Mouse (Mus musculus): ENCODE measurements at regions not wholly inside any gene's neighbourhood (a gene's known extent, or its start where the extent isn't known, plus 50 kb on each side); places are given as distances from the start of the nearest gene placed in this dataset.
A peak's percentile ranks its signal among the peaks of the same experiment; 100 is the strongest.

DNA sequence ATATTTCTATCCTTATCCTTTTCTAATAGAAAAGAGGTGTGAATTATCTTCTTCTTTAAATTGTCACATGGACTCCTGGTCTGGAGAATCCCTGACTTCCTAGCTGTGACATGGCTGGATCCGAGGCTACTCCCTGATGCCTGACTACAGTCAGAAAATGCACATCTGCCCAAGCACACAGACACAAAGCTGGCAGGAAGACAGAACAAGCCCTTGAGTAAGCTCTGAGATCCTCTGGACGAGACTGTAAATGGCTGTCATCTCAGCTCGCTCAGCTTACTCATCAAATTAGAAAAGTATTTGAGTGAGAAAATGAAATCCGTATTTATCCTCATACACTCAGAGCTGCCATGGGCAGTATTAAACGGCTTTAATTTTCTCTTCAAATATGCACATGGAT is 521.0 kb upstream of the Intu start:
- no peaks in the 10 kb centered on the region for H3K4me1 ChIP-seq
- no peak overlapping the region for H3K27ac ChIP-seq
- no peaks in the 10 kb centered on the region for H3K27me3 ChIP-seq (replicated peaks)
- no peaks in the 10 kb centered on the region for H3K9me3 ChIP-seq
- H3K4me3 ChIP-seq: no peak overlapping the region
- WGBS: 88% methylated on average over 5 of the region's 5 CpGs
- no peaks in the 10 kb centered on the region for H3K36me3 ChIP-seq
- no peak for ATAC-seq (ENCODE audit: low FRiP score, low read depth)
- H3K4me2 ChIP-seq (replicated peaks): no peak overlapping the region
- H3K9ac ChIP-seq: no peak overlapping the region

DNA sequence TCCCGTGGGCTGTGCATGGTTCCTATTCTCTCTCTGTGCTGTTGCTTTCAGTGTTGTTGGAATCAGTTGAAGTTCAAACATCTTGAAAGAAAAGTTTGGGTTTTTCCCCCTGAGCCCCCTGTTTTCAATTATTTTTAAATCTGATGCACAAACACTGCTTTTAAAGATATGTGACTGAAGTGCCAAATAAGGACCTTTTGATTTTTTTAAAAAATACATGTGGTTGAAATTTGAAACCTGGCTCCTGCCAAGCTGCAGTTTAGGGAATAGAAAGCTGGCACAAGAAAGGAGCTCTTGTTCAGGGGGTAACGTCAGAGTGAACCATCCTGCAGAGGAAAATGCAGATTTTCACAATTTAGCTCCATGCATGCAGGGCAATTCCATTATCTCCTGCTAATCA is 509.4 kb upstream of the Intu start:
- ATAC-seq (ENCODE audit: low FRiP score, low read depth): no peak
- 33% methylated on average over 2 of the region's 2 CpGs for WGBS
- H3K36me3 ChIP-seq: no peaks in the 10 kb centered on the region
- no peak overlapping the region for H3K4me3 ChIP-seq
- H3K9ac ChIP-seq: no peak overlapping the region
- no peak overlapping the region for H3K27ac ChIP-seq
- no peaks in the 10 kb centered on the region for H3K27me3 ChIP-seq (replicated peaks)
- no peaks in the 10 kb centered on the region for H3K4me1 ChIP-seq
- no peak overlapping the region for H3K4me2 ChIP-seq (replicated peaks)
- H3K9me3 ChIP-seq: no peaks in the 10 kb centered on the region

DNA sequence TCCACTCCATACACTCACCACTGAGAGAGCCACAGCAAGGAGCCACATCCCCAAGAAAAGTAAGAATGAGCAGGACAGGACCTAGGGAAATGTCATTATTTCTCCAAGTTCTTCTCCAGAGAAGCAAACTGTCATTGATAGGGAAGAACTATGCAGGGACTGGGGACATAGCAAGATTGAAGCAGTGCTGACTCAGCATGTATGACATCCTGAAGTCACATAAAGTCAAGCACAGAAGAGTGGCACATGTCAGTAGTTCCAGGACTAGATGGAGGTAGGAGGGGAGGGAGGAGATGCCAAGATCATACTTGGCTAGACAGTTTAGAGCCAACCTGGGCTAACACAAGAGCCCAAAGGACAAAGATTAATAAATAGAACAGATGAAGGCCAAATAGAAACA is 503.4 kb upstream of the Intu start:
- H3K9me3 ChIP-seq: no peaks in the 10 kb centered on the region
- H3K27me3 ChIP-seq (replicated peaks): no peaks in the 10 kb centered on the region
- H3K9ac ChIP-seq: no peak overlapping the region
- H3K36me3 ChIP-seq: no peaks in the 10 kb centered on the region
- no peak overlapping the region for H3K4me2 ChIP-seq (replicated peaks)
- no peak overlapping the region for H3K4me3 ChIP-seq
- ATAC-seq (ENCODE audit: low FRiP score, low read depth): no peak
- H3K4me1 ChIP-seq: no peaks in the 10 kb centered on the region
- H3K27ac ChIP-seq: no peak overlapping the region

DNA sequence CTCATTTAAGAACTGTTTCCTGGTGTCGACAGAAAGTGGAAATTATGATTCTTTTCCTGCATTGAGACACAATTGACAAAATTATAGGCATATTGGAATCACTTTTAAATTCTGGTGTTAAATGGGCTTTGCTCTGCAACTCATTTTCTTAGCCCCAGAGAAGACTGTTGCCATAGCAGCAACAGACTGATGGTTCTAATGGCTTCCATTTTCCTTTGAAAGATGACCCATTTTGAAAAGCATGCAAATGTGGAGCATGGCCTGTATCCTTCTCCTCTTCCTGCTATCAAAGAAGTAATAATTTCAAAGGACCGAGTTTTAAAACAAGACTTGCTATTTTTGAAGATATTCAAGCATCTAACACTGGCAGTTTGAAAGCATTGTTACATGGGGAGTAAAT is 494.9 kb upstream of the Intu start:
- Histone ChIP-seq H3K9ac (no peak overlapping the region), H3K27me3 (replicated peaks) (no peaks in the 10 kb centered on the region), H3K27ac (no peak overlapping the region), H3K4me1 (no peaks in the 10 kb centered on the region), H3K4me2 (replicated peaks) (no peak overlapping the region), H3K9me3 (no peaks in the 10 kb centered on the region), H3K36me3 (no peaks in the 10 kb centered on the region), H3K4me3 (no peak overlapping the region)
- no peak for ATAC-seq (ENCODE audit: low FRiP score, low read depth)
- WGBS: 70% methylated on average over 2 of the region's 2 CpGs

DNA sequence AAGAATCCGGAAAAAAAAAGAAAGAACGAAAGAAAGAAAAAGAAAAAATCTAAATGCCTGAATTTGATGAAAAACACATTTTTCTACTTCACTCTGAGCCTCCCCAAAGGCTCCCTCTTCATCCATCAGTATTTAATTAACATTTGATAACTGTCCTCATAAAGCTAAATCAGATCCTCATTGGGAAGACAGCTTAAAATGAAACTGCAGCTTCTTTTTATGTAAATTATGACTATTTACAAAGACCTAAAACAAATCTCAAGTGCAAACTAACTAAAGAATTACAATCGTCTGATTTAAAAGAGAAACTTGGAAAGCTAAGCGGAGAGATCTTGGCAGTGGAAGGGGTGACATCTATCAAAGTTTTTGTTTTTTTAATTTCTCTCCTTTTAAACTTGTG is 481.4 kb upstream of the Intu start:
- no peak overlapping the region for H3K4me2 ChIP-seq (replicated peaks)
- no peaks in the 10 kb centered on the region for H3K27me3 ChIP-seq (replicated peaks)
- ATAC-seq (ENCODE audit: low FRiP score, low read depth): no peak
- no peak overlapping the region for H3K4me3 ChIP-seq
- H3K9ac ChIP-seq: no peak overlapping the region
- H3K27ac ChIP-seq: no peak overlapping the region
- H3K36me3 ChIP-seq: no peaks in the 10 kb centered on the region
- H3K9me3 ChIP-seq: no peaks in the 10 kb centered on the region
- no peaks in the 10 kb centered on the region for H3K4me1 ChIP-seq
- 84% methylated on average over 4 of the region's 4 CpGs for WGBS

DNA sequence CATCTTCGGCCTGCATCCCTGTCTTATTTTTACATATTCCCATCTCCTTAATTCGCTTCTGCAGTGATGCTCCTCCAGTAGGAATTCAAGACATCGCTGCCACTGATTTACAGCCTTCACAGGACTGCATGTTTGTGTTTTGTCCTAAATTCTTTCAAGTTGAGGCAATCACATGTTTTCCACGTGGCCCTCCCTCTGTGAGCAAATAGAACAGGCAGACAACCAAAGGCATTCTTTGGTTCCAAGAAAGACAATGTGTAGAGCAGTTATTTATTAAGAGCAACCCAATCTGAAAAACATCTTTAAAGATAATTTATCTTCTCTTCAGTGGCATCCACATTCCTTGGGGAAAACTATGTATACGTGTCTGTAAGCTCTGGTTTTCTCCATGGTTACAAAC is 472.8 kb upstream of the Intu start:
- ATAC-seq (ENCODE audit: low FRiP score, low read depth): no peak
- Histone ChIP-seq H3K4me2 (replicated peaks) (no peak overlapping the region), H3K4me1 (no peaks in the 10 kb centered on the region), H3K9me3 (no peaks in the 10 kb centered on the region), H3K27me3 (replicated peaks) (no peaks in the 10 kb centered on the region), H3K4me3 (no peak overlapping the region), H3K9ac (no peak overlapping the region), H3K36me3 (no peaks in the 10 kb centered on the region), H3K27ac (no peak overlapping the region)
- WGBS: 60% methylated on average over 5 of the region's 5 CpGs

DNA sequence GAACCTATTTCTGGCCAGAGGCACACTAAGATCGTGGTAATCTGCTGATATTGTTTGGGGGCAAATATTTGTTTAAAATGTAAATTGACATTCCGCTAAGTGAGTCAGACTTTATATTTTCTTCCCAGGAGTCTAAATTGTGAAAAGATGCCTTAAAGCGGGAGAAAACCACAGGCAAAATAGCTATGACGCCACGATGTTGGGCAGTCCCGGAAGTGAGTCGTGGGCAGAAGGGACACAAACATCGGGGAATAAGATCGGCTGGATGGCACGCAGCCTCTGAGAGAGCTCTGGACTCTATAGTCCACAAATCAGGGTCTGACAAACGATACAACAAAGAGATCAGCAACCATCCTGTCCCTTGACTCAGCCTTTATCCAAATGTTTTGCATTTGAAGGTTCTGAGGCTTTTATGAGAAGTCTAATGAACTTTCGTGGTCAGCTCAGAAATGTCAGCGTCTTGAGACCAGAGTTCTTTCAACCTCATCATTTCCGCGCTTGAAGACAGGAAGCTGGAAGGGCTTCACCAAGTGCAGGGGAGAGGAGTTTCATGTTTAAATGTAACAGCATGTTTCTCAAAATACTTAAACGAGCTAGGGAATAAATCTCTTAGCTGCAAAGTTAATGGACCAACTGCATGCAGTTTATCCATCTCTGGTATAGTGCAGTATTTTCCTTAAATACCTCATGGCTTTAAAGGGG is 472.2 kb upstream of the Intu start:
- Histone ChIP-seq H3K4me3 (no peak overlapping the region), H3K36me3 (no peaks in the 10 kb centered on the region), H3K27ac (no peak overlapping the region), H3K9ac (no peak overlapping the region), H3K9me3 (no peaks in the 10 kb centered on the region), H3K4me2 (replicated peaks) (0 out of 2 replicates have a peak overlapping the region, but pooled peaks have one; percentile 16), H3K4me1 (no peaks in the 10 kb centered on the region), H3K27me3 (replicated peaks) (no peaks in the 10 kb centered on the region)
- ATAC-seq (ENCODE audit: low FRiP score, low read depth): no peak
- 59% methylated on average over 16 of the region's 16 CpGs for WGBS

DNA sequence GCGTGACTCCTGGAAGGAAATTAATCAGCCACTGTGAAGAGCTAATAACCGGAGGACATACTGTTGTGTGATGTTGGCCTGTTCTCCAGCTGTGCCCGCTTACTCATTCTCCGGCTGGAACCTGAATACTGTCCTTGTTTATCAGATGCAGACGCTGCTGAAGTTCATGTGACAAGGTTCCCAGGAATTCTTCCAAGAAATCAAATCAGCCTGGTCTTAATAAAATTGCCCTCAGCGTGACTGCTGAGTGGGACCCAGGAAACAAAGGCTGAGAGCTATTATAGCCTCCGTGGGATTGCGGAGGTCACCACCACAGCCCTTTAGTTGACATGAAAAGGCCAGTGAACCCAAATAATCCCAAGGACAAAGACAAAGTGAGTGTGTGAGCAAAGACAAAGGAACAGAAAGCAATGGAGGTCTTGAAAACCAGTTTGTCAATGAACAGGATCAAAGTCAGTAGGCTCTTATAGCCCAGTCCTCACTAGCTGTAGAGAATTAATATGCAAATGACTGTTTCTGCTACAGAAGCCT is 460.9 kb upstream of the Intu start:
- ATAC-seq (ENCODE audit: low FRiP score, low read depth): peak; percentile 91
- WGBS: 13% methylated on average over 8 of the region's 8 CpGs
- Histone ChIP-seq H3K4me3 (no peak overlapping the region), H3K4me1 (peaks cover 3% of the 10 kb centered on the region), H3K9ac (no peak overlapping the region), H3K27me3 (replicated peaks) (no peaks in the 10 kb centered on the region), H3K9me3 (no peaks in the 10 kb centered on the region), H3K27ac (no peak overlapping the region), H3K4me2 (replicated peaks) (no peak overlapping the region), H3K36me3 (no peaks in the 10 kb centered on the region)

DNA sequence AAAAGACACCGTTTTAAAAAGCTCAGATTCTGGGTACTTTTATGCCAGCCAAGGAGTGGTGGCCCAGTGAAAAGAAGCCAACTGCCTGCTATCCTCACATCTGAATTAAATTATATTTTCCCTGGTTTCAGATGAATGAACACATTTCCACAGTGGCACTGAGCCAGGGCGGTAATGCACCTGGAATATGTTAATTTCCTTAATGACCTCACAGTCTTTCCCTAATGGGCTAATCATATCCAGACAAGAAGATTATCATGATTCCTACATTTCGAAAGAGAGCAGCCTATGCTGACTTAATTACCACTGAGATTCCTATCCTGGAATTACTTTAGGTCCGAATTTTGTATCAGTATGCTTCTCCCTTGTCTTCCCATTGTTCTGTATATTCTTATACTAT is 454.3 kb upstream of the Intu start:
- Histone ChIP-seq H3K9me3 (no peaks in the 10 kb centered on the region), H3K4me2 (replicated peaks) (no peak overlapping the region), H3K27me3 (replicated peaks) (no peaks in the 10 kb centered on the region), H3K4me3 (no peak overlapping the region), H3K4me1 (no peaks in the 10 kb centered on the region), H3K36me3 (no peaks in the 10 kb centered on the region), H3K9ac (no peak overlapping the region), H3K27ac (no peak overlapping the region)
- ATAC-seq (ENCODE audit: low FRiP score, low read depth): peak; percentile 37; the same call in 1 of the 2 replicates
- WGBS: 77% methylated on average over 4 of the region's 4 CpGs

DNA sequence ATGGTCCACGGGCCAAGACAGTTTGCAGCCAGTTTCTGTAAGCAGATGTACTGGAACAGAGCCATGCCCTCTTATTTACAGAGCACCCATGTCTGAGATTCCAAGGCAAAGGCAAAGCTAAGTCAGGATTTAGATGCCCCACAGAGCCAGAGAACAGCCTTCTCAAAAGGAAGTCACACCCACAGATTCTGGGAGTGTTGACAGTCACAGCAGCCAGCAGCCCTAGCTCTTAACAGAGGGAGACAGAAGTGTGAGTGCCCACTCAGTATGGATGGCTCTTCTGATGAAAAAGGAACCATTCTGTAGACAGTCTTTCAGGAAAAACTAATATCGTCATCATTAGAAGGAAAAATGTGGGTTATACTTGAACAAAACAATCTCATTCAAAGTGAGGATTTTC is 446.0 kb upstream of the Intu start:
- Histone ChIP-seq H3K27me3 (replicated peaks) (no peaks in the 10 kb centered on the region), H3K4me3 (no peak overlapping the region), H3K9ac (no peak overlapping the region), H3K27ac (no peak overlapping the region), H3K9me3 (no peaks in the 10 kb centered on the region), H3K36me3 (no peaks in the 10 kb centered on the region), H3K4me1 (no peaks in the 10 kb centered on the region), H3K4me2 (replicated peaks) (no peak overlapping the region)
- 93% methylated on average over 2 of the region's 2 CpGs for WGBS
- no peak for ATAC-seq (ENCODE audit: low FRiP score, low read depth)

DNA sequence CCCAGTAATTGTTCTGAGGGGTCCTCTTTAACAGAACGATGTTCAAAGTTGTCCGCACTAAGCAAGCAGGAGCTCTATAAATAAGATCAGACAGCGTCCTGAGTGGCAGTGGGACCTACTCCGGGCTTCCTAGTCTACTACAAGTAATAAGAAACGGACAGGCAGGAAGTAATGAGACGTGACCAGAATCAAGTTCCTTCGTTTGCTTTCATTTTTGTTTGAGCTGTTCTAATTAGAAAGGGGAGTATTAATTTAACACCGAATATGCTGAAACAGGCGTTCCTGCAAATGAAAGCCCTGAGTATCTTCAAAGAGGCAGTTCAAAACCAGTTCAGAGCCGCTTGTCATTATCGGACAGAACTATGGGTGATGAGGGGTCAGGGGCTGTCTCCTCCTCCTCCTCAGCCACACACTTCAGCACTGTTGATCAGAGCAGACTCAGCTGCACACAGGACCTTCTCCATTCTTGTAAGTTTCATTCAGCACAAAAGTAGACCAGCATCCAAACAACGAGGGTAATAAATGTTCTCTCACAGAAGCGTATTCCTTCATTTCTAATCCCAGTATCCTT is 439.2 kb upstream of the Intu start:
- Histone ChIP-seq H3K9ac (no peak overlapping the region), H3K27ac (no peak overlapping the region), H3K4me1 (no peaks in the 10 kb centered on the region), H3K27me3 (replicated peaks) (no peaks in the 10 kb centered on the region), H3K4me3 (no peak overlapping the region), H3K4me2 (replicated peaks) (no peak overlapping the region), H3K36me3 (no peaks in the 10 kb centered on the region), H3K9me3 (no peaks in the 10 kb centered on the region)
- WGBS: 81% methylated on average over 13 of the region's 13 CpGs
- no peak for ATAC-seq (ENCODE audit: low FRiP score, low read depth)

DNA sequence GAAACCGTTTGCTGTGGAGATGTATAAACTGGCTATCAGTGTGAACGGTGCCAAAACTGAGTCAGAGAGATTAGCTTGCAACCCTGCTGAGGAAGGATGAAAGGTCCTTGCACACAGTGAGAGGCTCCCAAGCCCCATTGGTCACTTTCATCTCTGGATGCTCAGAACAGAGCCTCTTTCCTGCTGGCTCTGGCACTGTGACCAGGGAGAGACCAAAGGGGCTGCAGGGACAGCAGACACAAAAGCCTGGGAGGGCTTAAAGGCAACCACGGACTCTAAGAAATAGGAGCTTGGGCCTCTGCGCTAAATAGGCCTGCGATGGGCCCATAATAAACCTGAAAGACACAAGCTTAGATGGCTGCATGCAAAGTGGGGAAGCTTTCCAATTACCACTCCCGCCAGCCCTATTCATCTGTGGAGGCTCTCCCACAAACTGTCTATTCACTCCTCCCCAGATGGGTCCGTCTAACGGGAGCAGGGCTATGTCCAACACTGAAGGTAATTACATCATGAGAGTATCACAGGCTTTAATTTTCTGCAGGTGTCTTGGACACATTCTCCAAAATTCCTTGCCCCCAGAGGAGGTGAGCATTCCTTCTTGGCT is 438.2 kb upstream of the Intu start:
- Histone ChIP-seq H3K27ac (no peak overlapping the region), H3K4me1 (no peaks in the 10 kb centered on the region), H3K36me3 (no peaks in the 10 kb centered on the region), H3K9me3 (no peaks in the 10 kb centered on the region), H3K4me2 (replicated peaks) (no peak overlapping the region), H3K4me3 (no peak overlapping the region), H3K27me3 (replicated peaks) (no peaks in the 10 kb centered on the region), H3K9ac (no peak overlapping the region)
- 0 out of 2 replicates have a peak, but pooled peaks have one; percentile 25 for ATAC-seq (ENCODE audit: low FRiP score, low read depth)
- 26% methylated on average over 8 of the region's 8 CpGs for WGBS

DNA sequence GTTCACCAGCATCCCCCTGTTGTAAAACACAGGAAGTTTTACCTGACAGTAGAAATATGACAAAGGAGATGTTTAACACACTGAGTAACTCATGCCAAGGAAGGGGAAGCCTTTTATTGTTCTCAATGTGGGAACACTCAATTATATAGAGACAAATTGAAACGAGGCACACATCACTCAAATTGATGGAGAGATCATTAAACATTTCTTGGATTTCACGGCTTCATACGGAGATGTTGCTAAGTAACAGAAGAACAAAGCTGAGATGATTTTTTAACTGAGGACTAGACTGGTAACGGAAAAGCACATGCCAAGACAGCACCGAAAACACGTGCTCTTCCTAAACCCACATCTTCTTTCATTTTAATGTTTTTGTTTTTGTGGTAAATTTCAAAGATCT is 437.0 kb upstream of the Intu start:
- Histone ChIP-seq H3K4me1 (no peaks in the 10 kb centered on the region), H3K9ac (no peak overlapping the region), H3K4me2 (replicated peaks) (no peak overlapping the region), H3K27me3 (replicated peaks) (no peaks in the 10 kb centered on the region), H3K36me3 (no peaks in the 10 kb centered on the region), H3K4me3 (no peak overlapping the region), H3K9me3 (no peaks in the 10 kb centered on the region), H3K27ac (no peak overlapping the region)
- no peak for ATAC-seq (ENCODE audit: low FRiP score, low read depth)
- 62% methylated on average over 6 of the region's 6 CpGs for WGBS

Data from neural tube, embryonic 12.5 days (tissue).